Mouse (Mus musculus) kidney, adult 8-10 months (tissue): ENCODE measurements around the gene Kcnn4.

Experiments used
- DNase-seq, 2 experiments: peaks; one replicate each; pipeline ENCODE4 v3.0.0; 2022

Kcnn4 gene

DNA sequence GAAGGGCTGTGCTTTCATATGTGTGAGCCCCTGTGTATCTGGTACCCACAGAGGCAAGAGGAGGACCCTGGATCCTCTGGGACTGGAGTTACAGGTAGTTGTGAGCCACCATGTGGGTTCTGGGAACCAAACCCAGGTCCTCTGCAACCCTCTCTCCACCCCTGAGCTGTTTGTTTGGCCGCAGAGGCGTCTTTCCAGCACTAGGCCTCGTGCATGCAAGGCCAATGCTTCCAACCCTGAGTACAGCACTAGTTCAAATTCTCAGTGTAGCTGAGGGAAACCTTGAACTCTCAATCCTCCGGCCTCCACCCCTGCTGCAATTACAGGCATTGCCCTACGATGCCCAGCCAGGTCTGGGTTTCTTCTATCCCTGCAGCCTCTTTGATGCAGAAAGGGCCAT, 58.7 kb downstream of the Kcnn4 start:
- DNase-seq: no peak

DNA sequence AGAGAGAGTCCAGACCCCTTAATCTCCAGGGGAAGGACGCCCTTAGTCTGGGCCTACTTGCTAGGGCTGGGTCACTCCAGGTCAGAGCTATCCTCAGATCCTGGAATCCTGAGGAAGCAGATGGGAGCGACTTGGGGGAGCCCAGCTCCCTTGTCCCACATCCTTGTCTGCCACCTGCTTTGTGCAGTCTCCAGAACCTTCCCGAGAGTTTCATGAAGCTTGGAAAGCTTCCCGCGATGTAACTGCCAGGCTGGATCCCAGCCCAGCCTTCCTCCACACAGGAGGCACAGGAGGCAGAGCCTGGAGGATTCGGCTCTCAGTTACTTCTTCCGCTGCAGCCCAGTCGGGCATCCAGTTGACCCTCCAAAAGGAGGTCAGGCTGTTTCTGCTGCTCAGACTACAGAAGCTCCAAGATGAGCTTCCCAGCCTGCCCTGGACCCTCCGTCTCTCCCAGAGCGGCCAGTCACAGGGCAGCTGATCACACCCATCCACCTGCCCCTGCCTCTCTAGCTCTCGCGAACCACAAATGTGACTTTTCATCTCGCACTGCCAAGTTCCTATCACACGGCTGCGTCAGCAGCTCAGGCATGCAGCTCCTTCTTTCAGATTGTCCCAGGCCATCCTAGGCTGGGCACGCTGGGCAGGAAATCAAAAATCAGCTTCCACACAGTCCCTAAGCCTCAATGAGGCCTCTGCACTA, 59.5 kb downstream of the Kcnn4 start:
- DNase-seq: no peak

DNA sequence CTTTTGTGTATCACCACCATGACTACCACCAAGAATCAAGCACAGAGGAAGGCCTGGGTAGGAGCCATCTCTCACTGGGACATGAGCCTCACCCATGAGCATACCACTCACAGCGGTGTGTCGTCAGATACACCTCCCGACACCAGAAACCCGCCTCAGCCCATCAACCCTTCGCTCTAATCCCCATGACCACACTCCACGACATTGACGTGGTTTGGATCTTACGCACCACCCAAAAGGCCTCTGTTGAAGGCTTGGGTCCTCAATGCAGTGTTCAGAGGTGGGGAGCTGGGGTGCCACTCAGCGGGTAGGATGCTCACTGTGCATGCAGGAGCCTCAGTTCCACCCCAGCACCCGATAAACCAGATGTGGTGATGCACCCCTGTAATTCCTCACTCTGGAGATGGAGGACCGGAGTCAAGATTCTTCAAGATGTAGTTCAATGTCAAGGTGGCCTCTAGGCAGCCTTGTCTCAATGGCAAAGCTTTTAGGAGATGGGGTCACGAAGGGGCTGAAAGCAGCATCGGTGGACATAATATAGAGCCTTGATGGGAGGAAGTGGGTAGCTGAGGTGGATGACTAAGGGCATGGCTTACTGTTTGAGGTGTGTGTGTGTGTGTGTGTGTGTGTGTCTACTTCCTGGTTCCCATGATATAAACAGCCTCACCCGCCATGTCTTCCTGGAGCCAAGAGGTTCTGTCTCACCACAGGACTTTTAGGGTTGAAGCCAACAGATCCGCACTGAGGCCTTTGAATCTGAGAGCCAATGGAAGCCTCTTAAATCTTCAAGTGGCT, 60.7 kb downstream of the Kcnn4 start:
- no peak for DNase-seq

DNA sequence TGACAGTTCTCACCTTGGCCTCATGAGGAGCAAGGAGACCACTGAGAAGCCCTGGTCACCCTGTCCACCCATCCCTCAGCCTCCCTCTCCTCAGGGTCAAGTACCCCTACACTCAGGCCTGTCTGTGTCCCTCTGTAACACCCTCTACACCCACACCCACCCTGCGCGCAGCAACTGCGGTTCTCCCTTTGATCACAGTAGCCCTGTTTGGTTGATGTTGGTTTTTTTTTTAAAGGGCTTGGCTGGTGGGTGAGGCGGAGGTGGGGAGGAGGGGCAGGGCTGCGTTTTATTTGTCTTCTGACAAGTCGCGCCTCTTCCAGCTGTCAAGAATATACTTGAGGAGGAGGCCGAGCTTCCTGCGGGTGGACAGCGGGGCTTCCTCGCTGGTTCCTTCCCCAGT, 61.6 kb downstream of the Kcnn4 start:
- DNase-seq: no peak

DNA sequence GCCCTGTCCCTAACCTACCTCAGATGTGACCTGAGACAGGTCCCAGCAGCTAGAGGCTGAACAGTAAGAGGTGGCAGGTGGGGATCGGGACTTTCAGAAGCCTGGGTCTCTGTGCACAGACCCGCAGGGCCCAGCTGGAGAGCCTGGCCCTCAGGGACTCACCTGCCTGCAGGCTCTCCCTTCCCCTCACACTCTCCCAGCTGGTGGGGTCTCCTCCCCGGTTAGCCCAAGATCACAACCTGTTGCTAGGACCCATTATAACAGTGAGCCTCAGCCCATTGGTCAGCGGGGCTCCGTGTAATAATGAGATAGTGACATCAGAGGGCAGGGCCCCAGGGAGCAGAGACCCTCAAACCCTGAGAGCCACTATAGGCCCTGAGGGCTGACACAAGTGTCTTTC, 65.2 kb downstream of the Kcnn4 start:
- DNase-seq: no peak
